Mouse (Mus musculus) induced T-regulatory cell, adult 2 months (primary cell): ENCODE measurements around the gene Phf14.
"Not testable (repeated sequence)": the region's sequence is repeated elsewhere in the genome, so short reads cannot be mapped to it uniquely, and the experiment has no call there.

Experiments
- DNase-seq: peaks from one replicate; pipeline ENCODE4 v3.0.0-alpha.2; 2012; ENCODE audit warnings: low read depth

The Phf14 gene

DNA sequence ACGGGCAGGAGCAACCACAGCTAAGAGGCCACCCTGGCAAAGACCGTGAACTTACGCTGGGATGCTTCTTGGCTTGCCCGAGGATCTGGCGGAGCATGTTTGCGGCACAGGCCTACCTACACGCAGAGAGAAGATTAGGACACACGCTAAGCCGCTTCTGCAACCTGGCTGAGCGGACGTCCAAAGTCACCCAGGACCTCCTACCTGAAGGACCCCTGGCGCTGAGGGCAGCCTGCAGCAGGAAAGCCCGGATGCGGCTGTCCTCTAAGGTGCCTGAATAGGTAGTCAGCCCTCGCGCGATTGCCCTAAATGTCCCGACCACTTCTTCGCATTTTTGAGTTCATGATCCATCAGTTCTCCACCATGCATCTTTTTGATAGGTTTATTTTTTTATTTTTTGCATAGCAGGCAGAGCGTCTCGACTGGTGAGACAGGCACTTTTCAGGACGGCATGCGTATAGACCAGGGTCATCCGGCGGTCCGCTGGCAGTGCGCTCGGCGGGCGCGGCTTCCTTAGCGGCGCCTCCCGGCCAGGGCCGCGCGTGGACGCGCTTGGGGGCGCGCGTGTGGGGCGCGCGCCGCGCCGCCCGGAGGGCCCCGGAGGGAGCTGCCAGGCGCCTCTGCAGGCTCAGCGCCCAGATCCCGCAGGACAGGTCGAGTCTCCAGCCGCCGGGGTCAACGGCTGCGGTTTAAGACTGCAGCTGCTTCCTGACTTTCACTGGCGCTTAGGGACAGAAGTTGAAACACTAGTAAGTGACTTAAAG, at the start of gene Phf14, which contains the start of gene Ndufa4:
TSS of gene Phf14 (plus strand) at position 541 of the 764 bp plus-strand sequence.
TSS of gene Ndufa4 (minus strand) at position 229 of the 764 bp plus-strand sequence.
- peak; percentile 95 for DNase-seq

DNA sequence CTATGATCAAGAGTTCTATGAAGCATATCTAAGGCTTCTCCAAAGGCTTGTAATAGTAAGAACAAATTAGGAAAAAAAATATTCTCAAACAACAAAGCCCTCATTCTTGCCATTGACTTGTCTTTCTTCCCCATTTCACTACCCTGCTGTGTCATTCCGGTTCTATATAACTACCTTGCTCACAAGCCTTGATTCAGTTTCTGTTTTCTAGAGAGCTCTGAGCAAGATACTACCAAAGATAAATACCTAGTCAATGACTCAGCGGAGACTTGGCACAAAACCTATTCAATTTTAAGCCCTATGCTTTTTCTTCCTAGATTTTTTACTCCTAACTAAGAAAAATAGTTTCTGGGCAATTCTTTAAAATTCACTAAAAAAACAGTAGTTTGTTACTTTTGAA, 32.2 kb upstream of the Phf14 start:
- DNase-seq = not testable (repeated sequence)

DNA sequence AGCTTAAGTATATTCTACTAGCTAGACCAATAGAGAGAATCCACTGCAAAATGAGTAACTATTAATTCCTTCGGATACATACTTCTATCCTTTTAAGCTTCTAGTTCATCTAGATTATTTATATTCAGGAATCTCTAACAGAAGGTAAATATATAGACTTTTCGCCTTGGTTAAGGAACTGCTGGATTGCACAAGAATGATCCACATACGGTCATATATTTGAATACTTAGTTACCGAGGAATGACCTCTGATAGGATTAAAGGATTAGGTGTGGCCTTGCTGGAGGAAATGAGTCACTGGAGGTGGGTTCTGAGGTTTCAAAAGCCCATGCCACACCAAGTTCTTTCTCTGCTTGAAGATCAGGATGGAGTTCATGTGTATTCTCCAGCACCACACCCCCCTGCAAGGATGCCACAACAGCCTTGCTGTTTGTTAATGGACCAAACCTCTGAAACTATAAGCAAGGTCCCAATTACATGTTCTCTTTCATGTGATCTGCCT, 6.7 kb upstream of the Phf14 start:
- no peak for DNase-seq

DNA sequence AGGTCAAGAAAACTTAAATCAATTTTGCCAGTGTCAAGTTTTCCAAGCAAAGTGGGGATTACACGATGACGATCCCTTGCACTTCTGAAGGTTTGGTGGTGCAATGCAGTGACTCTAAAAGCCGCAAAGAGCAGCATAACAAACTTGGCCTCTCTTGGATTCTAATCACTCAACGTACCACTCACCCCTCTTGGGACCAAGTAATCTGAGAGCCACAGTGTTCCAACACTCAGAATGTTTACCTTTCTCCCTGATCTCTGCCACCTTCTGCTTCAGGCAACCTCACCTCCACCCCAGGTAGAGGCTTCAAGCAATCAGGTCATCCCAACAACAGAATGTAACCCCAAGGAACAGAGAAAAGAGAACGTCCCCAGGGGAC, 730 bp upstream of the Phf14 start:
- DNase-seq = no peak

DNA sequence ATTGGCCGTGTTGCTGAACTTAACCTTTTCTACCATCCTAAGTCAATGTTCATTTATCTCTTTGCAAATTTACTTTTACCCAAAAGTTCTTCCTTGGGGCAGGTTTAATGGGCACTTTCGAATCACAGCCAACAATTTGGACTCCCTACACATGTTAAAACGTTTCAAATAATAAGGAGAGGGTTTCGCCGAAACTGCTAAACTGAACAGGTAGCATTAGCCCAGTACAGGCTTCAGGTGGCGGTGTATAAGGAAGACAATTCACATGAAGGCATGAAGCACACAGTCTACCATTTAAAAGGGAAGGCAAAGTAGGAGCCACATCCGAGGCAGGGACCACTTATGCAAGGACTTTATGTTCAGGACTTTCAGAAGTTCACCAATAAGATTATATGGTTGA, 561 bp downstream of the Phf14 start:
- no peak for DNase-seq

DNA sequence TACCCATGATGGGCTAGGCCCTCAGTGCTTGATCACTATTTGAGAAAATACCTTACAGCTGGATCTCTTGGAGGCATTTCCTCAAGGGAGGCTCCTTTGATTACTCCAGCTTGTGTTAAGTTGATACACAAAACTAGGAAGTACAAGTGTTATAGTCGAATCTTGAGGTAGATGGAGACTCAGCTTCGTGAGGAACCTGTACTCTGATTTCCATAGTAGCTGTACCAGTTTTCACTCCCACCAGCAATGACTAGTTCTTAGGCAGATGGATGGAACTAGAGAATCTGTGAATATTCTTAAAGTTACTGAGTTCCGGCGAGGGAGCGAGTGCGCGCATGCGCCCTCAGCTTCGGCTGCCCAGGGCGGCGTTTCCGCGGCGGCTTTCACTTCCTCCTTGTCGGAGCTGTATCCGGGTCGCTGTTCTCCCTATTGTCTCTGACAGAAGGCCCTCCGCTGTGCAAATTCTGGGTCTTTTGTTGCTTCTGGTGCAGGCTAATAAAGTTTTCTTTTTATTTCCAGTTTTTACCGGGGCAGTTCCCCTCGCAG, 18.0 kb downstream of the Phf14 start:
- peak; percentile 93 for DNase-seq

DNA sequence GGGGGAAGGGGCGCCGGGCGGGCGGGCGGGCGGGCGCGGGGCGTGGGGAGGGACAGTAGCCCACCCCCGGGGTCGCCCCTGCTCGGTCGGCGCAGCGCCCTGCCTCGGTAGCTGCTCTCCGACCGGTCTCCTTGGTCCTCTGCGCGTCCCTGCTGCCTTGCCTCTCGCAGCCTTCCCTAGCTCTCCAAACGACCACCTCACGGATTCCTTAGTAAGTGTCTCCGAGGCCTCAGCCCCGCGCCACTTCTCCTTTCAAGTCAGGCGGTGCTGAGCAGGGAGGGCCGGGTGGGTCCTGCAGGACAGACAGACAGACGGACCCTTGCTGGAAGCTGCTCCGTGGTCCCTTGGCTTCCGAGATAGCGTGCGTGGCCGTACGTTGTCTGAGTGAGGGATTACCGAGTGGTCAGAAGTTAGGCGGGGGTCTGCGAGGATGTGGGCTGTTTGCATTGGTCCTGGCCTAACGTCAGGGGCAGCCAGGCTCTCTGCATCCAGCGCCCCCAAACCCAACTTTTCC, 18.5 kb downstream of the Phf14 start:
- DNase-seq = peak; percentile 52

DNA sequence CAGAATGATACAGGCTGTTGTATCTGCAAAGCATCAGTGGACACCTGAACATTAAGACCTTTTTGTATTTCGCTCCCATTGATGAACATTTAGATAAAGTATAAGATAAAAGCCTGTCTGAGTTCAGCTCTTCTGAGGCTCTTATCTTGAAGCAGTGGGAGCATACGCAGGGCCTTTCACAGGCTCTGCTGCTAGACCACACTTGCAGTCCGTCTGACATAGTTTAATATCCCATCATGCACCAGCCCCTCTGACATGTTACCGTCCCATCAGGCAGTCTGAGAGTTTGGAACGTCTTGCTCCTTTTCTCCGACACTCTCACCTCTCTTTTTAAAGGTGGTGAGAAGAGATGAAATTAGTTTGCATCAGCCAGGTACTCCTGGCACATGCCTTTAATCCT, 19.9 kb downstream of the Phf14 start:
- no peak for DNase-seq

DNA sequence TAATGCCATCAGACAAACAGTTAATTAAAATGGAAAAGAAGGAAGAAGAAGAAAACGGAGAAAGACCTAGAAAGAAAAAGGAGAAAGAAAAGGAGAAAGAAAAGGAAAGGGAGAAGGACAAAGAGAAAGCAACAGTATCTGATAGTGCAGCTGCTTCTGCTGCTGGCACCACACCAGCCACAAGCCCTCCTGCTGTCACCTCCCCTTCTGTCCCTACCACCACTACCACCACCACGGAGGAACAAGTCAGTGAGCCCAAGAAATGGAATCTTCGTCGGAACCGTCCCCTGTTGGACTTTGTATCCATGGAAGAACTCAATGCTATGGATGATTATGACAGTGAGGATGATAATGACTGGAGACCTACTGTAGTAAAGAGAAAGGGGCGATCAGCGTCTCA, 25.8 kb downstream of the Phf14 start:
- no peak for DNase-seq

DNA sequence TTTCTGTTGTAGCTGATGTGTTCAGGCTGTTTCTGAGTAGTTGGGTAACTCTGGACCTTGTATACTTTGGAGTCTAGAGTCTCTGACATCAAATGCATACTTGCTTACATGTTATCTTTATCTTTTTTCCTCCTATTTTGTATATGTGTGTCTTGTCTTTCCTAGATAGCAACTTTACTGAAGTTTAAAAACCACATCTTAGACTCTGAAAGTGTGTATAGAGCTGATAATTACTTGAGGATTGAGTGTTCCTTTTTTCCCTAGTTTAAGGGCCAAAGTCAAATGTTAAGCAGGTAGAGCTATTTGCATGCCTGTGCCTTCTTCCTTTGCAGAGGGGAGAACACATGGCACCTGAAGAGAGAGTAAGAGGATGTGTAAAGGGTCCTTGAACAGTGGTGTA, 33.3 kb downstream of the Phf14 start:
- no peak for DNase-seq

DNA sequence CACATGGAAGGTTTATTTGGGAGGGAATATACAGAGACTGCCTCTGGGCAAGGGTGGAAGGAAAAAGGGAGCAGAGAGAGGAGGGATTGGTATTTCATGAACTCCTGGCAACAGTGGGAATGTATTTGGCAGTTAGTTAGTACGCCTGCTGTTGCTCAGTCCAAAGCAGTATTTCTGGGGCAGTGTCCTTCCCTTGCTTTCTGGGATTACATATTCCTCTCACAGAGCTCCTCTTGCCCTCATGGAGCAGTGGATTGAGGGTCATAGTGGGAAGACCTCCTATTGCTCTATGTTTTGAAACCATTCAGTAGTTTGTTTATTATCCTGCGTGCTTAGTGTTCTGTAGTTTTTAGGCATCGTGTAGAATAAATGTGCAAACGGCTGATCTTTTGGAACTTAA, 34.5 kb downstream of the Phf14 start:
- DNase-seq = no peak

DNA sequence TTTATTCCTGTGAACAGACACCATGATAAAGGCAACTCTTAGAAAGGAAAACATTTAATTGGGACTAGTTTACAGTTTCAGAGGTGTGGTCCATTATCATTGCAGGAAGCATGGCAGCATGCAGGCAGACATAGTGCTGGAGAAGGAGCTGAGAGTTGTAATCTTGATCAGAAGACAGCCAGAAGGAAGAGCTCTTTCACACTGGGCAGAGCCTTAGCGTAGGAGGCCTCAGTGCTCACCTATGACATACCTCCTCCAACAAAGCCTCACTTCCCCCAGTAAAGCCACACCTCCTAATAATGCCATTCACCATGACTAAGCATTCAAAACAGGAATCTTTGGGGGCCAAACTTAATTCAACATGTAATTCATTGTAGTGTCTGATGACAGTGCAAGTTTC, 40.5 kb downstream of the Phf14 start:
- no peak for DNase-seq

DNA sequence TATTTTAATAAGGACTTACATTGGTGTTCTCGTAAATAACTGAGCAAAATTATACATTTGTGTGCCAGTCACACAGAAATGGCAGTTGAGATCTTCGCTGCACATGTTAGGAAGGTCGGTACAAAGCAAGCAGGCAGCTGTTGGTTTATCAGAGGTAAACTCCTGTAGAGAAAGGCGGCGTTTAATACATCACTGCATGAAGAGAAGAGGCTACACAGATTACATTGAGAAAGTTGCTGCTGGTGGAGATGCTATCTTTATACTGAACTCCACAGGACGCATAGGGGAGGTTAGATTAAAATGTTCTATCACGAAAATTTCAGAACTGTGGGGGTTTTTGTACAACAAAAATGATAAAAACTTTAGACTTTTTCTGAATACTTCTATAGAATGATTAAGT, 52.6 kb downstream of the Phf14 start:
- no peak for DNase-seq

DNA sequence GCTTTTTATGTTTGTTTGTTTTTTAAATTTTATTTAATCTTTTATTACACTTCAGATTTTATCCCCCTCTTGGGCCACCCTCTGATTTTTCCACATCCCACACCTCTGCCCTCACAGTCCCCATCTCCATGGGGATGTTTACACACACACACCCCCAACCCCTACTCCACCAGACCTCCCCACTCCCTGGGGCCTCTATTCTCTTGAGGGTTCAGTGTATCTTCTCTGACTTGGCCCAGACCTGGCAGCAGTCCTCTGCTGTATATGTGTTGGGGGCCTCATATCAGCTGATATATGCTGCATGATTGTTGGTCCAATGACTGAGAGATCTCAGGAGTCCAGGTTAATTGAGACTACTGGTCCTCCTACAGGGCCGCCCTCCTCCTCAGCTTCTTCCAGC, 86.2 kb downstream of the Phf14 start:
- DNase-seq = no peak

DNA sequence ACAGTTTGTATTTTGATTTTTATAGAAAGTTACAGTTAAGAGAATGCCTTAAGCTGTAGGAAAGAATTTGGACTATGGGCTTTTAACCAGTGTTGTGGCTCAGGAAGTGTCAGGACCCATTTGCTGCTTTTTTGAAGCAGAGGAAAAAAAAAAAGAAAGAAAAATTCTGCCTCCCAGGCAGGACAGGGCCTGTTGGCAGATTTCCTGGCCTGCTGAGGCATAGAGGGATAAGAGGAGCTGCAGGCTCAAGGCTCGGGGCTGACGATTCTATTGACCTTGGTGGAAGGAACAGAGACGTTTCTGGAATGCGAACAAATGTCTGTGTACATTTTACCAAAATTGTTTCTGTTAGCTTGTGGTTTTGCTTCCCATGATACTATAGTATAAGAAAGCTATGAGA, 91.0 kb downstream of the Phf14 start:
- no peak for DNase-seq

DNA sequence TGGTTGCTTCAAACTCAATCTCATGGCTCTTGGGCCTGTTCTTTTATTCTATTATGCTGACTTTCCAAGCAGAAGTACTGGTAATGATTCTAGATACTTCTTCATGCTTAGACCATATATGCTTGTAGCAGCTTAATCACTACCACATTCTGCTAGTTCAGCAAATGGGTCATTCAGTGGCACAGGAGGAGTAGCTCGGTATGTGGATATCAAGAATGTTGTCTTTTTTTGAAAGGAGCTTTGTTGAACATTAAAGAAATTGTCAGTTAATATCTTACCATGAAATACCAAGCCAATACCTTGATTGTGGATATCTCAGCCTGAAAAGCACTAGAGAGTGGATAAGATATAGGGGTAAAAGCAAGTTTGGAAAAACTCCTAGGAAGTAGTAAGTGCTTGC, 91.9 kb downstream of the Phf14 start:
- DNase-seq = no peak

DNA sequence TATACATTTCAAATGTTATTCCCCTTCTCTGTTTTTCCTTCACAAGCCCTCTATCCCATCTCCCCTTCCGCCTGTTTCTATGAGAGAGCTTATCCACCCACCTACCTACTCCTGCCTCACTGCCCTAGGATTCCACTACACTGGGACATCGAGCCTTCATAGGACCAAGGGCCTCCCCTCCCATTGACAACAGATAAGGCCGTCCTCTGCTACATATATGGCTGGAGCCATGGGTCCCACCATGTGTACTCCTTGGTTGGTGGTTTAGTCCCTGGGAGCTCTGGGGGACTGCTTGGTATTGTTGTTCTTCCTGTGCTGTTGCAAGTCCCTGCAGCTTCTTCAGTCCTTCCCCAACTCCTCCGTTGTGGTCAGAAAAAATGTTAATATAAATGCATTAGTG, 97.8 kb downstream of the Phf14 start:
- no peak for DNase-seq

DNA sequence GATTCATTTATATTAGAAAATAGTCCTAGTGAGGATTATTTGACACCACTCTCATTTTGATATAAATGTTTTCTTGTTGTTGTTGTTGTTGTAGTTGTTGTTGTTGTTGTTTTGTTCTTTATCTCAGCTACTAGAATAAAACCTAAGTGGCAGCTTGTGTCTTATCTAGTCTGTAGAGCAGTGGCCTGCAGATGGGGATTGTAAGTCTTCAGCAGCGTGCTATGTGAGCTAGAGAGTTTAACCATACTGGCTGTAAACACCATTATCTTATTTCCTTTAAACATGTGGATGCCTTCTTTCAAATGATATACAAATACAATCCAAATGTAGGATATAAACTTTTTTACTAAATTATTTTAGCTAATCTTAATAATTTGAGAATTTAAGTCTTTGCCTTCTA, 98.4 kb downstream of the Phf14 start:
- no peak for DNase-seq

DNA sequence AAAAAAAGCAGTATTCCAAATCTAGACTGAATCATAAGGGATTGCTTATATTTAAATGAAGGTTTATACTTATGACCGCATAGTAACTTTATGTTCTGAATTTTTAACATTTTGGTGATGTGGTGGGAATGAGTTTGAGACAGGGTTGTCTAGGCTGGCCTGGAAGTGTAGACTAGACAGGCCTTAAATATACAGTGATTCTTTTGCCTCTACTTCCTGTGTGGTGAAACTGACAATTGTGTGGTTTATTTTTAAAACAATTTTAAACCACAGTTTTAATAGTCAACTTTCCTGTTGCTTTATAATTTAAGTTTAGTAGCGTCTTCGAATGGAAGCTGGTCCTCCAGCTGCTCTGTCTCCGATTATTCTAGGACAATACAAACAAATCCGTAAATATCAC, 104.5 kb downstream of the Phf14 start:
- DNase-seq = no peak

DNA sequence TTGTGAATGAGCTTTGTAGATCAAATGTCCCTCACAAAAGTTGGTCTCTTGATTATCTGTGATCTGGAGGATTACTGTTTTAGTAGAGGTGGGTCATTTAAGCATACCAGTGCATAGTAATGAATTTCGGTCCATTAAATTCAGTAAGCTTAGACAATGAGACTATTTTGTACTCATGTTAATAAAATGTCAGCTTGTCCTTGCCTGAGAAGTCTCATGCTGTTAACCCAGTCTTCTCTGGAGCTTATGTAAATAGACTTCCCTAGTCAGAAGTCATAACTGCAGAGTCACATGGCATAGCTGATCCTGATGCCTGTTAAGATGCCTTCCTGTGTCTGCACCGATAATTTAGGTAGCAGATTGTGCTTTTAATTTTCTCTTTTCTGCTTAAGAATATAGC, 106.4 kb downstream of the Phf14 start:
- DNase-seq = no peak

DNA sequence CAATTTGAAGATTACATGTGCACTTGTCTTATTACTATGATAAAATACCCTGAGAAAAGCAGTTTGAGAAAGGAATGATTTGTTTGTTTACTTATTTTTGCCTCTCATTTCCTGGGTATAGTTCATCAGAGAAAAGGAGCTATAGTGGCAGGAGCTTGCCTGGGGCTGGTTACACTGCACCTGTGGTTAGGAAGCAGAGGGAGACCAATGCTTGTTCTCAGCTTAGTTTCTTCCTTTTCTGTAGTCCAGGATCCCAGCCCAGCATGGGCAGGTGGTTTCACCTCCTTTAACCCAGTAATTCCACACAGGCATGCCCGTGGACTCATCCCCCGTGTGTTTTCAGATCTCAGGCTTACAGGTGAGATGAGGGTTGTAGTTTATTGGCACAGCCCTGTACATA, 107.1 kb downstream of the Phf14 start:
- DNase-seq = no peak

DNA sequence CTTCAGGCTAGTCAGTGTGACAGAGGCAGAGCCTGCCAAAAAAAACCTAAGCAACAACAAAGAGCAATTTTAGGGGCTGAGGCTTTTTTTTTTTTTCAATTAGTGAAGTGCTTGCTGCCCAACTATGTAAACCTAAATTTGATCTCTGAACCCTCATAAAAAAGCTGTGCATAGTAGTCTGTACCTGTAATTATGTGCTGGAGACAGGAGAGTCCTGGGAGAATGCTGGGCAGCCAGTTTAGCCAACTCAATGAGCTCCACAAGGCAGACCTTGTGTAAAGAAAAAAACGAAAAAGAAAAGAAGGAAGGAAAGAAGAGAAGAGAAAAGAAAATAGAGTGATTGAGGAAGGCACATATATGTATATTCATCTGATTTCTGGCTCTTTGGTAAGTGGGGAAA, 112.1 kb downstream of the Phf14 start:
- DNase-seq = no peak

DNA sequence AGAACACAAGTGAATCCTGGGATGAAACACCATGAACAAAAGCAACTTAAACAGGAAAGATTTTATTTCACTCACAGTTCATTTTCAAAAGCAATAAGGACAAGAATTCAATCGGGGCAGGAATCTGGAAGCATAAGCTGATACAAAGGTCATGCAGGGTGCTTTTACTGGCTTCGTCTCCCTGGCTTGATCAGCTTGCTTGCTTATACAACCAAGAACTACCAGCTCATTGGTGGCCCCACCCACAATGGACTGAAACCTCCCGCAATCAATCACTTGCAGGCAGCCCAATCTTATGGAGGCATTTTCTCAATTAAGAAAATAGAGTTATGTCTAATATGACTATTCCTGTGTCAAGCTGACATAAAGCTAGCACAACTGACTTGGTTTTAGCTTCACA, 112.5 kb downstream of the Phf14 start:
- no peak for DNase-seq

DNA sequence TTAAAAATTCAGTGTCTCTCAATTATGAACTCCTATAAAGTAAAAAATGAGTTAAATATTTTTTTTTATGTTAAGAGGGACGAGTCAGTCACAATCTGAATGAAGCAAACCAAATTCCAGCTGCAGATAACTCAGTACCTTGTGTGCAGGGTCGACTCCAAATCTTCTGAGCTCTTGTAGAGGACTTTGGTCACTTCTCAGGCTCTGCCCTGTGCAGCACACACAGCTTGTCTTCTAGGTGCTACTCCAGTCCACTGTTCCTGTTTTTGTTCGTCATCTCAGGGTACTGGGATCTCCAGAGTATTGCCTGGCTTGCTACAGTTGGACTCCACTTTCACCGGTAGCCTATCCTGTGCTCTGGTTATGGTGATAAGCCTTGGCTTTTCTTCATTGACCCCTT, 113.1 kb downstream of the Phf14 start:
- no peak for DNase-seq
